Mouse (Mus musculus): Measurements from ENCODE around the gene Ptprt.

Ptprt gene

DNA sequence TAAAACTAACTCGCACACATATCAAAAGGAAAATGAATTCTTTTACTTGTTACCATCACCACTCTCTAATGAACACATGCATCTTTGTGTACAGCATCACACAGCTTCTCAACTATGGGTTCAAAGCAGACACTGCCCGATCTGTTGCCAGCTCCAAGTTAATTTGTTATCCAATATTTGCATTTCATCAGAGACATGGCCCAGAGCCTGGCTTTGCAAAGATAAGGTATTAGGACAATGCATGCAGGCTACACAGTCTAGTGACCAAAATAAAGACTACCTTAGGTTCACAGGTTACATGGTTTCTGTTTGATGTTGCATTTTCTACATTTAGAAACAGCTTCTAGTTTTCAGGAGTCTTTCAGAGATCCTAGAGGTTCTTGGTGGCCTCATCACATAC lies 719.0 kb downstream of the Ptprt start:
- DNase-seq (ENCODE audit: low spot score) = no peak

DNA sequence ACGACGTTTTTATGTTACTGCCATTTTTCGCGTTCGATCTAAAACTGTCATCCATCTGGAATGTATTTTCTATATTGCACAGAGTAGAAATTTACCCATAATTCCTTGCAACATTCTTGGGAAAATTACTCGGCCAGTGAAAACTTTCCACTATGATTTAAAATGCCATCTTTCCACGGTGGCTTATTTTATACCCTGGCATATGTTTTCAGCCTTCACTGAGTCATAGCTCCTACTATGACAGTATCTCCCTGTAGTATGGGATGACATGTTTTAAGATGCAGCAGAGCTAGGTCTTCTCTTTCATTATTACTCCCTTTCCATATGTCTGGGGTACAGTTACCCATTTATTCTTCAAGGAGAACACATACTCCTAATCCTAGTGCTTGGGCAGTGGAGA lies 753.7 kb downstream of the Ptprt start:
- no peak for DNase-seq (ENCODE audit: low spot score)

DNA sequence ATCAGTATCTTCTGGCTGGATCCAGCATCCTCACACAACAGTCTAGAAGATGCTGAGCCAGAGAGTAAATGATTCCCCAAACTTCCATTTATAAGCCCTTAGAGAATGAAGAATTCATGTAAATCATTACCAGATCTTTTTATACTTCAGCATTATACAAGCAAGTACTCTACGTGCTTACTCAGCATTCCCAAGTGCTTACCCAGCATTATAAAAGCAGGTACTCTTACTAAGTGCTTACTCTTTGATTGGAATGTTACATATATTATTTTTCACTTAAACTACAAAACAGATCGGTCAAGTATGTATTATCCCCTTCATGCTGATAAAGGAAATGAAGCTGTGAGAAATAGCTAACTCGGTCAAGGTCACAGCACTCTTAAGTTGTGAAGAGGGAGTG lies 758.8 kb downstream of the Ptprt start:
- no peak for DNase-seq (ENCODE audit: low spot score)

DNA sequence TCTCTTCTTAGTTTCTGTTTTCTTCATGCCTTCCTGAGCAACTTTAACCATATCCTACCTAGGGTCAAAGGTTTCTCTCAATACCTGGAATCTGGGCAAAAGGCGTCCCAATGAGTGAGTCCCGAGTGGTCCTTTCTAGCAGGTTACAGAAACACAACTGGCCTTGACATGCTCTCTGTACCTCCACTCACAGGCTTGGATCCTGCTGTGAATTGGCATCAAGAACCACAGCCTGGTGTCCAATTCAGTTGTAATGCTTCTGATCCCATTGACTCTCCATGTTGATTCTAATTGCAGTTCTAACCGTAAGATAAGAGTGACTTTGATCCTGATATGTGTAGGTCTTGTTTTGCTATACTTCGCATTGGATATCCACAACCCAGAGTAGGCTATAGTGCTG lies 776.5 kb downstream of the Ptprt start:
- no peak for DNase-seq (ENCODE audit: low spot score)

DNA sequence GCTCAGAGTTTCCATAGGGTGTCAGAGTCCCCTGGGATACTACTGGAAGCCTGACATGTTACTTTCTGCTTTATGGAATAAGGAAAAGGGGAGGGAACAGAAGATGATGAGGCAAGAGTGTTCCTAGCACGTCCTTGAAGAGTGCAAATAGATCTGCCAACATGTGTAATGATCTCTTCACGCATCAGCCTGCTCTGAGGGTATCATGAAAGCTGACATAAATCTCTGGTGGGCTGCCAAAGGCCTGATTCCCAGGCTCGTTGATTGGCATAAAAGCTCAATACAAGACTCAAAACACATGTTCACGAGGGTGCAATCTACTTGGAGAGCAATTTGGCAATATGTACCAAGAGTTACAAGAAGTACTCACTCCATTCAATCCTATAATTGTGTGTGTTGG lies 778.4 kb downstream of the Ptprt start:
- DNase-seq (ENCODE audit: low spot score) = no peak

DNA sequence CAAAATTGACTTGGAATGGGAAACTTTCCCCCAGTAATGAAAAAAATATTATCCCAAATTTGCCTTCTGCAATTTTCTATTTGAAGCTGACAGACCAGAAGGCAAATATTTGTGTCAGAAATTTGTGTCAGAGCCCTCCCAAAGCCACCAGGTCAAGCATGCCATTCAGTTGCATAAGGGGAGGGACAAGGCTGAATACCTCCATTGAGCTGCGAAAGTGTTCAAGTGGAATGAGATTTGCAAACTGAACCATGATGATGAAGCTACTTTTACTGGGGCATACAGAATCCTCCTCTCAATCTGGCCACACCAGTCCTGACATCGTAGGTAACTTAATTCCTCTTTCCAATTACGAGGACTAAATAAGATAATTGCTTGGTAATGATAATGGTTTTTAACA lies 780.0 kb downstream of the Ptprt start:
- no peak for DNase-seq (ENCODE audit: low spot score)

DNA sequence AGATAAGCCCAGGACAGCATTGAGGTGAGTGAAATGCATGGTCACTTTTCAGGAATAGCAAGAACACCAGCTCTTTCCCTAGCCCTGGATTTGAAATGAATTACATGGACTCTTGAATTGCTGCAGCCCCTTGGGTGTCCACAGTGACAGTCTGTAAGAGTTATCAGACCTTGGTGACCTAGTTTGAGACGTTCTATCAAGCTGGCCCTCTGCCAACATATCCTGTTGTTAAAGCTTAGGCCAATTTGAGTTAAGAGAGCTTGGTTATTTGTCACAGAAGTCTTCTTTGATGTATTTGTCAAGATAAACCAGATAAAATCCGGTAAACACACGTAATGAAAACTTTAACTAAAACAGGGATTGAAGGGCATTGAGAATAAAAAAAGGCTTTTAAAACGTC lies 795.7 kb downstream of the Ptprt start:
- no peak for DNase-seq (ENCODE audit: low spot score)

DNA sequence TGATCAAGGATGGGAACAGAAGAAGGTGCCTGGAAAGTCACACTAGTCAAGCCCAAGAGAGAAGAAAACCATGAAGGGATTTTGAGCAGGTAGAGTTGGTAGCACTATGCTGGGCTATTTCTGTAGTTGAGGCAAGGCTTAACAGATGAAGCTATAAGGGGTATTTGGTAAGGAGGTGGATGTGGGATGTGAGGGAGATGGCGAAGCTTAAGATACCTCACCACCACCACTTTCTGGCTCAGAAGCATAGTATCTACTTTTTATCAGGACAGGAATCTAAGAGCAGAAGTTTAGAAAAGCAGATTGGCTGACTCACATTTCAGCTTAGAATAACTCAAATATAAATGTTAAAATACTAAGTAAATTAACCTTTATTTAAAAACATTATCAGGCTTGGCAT lies 802.1 kb downstream of the Ptprt start:
- no peak for DNase-seq (ENCODE audit: low spot score)

DNA sequence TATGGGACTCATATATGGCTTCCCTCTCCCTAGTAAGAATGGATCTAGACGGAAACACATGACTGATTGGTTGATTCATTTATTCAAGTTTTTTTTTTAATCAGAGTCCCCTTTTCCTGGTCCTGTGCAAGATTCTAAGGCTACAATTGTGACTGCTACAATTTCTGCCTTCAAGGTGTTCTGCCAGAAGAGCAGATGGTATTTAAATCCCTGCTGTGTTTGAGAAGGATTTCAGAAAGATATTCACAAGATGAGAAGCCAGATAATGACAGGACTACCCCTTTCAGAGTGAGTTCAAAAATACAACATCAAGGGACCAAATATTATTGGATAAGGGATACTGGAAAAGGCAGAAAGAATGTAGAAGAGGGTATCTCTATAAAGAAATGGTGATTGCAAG lies 802.6 kb downstream of the Ptprt start:
- no peak for DNase-seq (ENCODE audit: low spot score)

DNA sequence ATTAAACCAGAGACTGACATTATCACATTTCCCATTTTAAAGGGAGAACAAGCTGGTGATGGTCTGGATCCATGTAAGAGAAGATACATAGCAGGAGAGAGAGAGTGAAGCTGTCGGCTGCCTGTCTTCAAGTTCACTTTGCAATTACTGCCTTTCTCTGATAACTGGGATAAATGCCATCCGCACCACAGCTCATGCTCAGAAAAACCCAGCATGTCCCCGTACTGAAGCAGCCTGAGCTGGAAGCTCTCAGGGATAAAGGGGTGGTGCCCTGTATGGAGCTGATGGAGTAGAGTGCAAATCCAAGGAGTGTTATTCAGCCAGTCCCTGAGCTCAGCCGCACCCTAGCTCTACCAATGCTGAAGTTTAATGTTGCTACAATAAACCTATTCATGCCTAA lies 825.9 kb downstream of the Ptprt start:
- DNase-seq (ENCODE audit: low spot score) = no peak

DNA sequence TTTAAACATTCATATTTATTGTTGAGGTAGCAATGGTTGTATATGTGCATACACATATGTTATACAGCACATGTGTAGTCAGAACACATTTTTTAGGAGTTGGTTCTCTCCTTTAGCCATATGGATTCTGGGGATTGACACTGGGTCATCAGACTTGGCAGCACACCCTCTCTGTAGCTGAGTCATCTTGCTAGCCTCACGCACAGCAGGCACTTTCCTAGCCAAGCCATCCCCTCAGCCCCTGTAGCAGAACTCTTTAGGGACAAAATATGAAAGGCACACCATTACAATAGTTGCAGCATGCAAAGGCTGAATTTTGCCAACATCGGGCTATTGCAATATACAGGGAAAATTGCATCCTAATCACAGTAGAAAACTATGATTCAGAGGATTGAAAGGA lies 827.1 kb downstream of the Ptprt start:
- DNase-seq (ENCODE audit: low spot score) = no peak

DNA sequence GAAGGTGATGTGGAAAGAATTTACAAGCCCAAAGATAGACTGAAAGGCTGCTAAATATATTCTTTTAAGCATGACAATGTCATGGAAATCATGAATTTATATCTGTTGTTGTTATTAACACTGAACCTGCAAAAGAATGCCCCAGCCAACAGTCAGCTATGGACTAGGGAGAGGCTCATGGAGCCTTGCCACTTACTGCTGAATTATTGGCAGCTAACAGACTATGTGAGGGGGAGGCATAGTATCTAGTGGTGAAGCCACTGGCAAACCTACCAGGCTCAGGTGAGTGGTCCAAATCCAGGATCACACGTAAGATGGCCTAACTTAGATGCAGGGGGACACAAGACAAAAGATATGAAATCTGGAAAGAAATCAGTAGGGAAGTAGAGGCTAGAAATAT lies 847.6 kb downstream of the Ptprt start:
- no peak for DNase-seq (ENCODE audit: low spot score)

DNA sequence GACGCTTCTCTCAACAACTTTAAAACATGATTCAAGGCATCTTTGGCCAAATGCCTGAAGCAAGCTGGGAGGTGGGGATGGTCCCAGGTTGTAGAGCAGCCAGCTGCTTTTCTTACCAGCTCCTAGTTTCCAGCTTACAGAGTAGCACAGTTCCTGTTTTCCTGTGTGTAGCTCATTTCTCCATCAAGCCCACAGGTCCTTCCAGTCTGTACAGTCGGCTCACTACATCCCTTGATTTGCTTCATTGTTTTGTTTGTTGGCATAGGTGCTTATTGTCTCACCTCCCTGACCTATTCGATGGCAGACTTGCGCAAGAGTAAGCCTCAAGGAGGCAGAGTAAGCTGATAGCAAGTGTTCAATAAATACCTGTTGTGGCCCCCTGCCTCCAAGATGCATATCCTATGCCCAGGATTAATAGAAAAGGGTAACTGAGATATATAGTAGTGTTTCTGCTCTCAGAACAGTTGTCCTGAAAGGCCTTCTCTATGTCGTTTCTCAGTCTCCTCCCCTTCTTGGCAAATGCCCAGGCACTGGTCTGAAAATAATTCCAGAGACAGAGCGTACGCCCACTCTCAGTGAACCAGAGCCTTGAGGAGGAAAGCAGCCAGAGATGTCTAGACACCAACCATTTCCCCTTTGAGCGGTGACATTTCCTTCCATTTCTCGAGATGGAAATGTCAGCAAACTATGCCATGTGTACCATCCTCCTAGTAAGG lies 852.7 kb downstream of the Ptprt start:
- no peak for DNase-seq (ENCODE audit: low spot score)

DNA sequence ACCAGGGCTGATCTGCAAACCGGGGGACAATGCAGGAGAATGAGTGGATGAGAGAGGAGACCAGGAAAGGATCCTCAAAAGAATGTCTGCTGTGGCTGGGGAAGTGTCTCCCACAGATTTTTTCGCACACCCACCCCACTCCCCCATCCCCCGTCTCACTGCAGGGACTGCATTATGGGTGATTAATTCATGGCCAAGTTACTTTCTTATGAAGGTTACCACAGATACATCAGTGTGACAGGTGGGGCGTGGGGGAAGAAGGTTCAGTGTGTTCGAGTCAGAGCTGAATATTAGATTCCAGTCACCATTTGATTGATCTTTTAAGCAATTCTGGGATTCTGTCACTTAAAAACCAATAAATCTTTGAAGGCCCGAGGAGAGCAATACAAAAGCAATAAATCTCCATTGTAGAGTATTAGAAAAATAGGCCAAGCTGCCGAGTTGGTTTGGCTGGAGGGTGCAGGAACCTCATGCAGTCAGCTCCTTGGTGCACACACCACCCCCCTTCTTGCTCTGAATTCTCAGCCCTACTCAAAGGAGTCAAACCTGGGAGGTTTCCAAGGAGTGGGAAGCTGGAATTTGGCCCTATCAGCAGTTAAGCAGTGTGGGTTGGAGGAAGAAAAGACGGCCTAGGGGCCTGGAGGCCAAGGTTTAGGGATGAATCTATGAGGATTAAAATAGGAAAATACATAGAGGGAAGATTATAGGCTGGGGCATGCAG lies 854.5 kb downstream of the Ptprt start:
- DNase-seq (ENCODE audit: low spot score) = no peak

DNA sequence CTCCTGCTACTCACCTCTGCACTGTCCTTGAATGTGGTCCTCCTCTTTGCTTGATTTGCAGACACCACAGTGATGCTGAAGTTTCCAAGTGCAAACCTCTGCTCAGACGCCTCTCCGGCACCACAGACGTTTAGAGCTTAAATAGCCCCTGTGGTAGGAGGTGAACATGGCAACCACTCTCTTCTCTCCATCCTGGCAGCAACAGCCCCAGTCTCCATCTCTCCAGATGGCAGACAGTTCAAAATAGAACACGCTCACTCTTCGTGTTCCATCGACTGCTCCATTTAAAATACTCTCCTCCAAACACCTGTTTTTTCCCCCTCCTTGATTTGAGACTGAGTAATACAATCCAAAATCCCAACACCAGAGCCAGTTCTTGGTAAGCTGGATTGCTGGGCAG lies 861.0 kb downstream of the Ptprt start:
- DNase-seq (ENCODE audit: low spot score) = no peak

DNA sequence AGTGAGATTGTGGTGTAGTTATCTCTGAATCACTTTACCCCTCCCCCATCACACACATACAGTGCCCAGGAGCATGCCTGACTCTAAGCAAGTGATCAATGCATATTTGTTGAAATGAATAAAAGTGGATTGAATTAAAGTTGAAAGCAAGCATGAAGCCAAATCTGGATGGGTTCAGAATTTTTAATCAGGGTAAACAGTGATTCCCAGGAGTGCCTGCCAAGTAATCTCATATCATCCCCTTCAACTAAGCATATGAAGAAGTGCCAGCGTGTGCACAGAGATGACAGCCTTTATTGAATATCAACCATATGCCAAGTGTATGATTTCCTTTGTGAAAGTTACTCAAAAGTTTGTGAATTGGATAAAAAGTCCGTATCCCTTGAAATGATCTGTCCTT lies 893.4 kb downstream of the Ptprt start:
- DNase-seq (ENCODE audit: low spot score) = no peak

DNA sequence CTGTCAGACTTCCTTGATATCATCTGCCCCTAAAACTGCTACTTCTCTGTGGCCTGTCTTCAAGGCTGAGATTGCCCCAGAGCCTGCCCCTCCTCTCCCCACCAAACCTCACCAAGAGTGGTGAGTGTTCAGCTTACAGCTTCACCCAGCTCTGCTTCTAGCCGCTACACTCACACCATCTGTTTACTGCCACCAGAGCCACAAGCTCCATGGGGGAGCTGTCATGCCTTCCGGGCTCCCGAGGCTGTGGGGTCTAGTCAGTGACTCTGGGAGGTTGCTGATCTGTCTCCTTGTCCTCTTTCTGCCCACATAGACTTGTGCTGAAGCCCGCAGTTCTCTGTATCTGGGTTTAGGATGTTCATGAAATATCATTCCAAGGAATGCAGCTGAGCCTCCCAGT lies 947.9 kb downstream of the Ptprt start:
- DNase-seq (ENCODE audit: low spot score) = no peak

DNA sequence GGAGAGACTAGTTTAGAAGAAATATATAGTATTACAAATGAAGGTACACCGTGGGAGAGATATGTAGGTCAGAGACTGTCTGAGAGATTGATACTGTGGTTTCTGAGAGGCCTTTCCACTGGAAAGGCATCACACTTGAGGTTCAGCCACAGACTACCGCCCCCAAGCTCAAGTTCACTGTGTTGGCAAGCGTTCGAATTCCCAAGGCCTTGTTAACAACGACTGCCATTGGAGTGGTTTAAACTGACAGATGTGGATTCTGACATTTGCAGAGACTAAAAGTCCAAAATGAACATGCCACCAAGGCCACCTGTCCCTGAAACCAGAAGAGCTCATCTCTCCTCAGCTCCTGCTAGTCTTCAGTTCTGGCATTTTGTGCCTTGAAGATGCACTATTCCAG lies 951.6 kb downstream of the Ptprt start:
- DNase-seq (ENCODE audit: low spot score) = no peak

DNA sequence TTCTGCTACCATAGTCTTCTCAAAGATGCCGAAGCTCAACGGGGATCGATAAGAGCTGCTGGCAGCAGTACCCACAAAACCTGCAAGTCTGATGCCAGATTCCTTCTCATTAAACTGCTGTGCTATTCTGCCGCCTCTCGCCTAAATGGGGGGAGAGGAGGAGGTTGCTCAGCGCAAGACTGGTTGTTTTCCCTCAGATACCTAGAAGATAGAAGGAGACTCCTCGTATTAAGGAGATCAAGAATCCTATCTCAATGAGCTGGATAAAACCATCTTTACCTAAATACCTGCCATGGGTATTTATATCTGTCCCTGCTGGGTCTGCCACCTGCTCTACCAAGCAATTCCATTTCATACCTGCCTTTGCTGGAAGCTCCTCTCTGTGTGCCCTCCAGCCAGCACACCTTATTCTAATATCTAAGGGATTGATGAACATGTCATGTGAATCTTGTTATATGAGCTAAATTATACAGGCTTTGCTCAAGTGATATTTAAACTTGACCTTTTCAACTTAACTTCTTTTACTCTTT lies 954.5 kb downstream of the Ptprt start:
- DNase-seq (ENCODE audit: low spot score) = no peak

DNA sequence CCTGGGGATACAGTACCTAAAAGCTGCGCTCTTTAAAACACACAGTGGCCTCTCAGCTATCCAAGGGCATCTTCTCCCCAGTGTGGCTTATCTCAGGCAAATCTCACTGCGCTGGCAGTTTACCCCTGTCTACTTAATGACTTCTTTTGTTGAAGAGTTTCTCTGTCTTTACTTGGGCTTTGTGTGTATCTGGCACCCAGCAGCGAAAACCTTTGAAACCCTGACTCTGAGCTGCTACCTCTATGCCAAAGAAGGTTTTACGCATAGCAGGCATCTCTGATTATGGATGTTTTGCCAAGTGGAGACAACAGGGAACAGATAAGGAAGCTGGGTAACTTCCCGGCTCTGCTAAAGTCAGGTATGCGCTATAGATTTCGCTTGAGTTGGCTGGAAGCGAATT lies 956.1 kb downstream of the Ptprt start:
- DNase-seq (ENCODE audit: low spot score) = no peak

DNA sequence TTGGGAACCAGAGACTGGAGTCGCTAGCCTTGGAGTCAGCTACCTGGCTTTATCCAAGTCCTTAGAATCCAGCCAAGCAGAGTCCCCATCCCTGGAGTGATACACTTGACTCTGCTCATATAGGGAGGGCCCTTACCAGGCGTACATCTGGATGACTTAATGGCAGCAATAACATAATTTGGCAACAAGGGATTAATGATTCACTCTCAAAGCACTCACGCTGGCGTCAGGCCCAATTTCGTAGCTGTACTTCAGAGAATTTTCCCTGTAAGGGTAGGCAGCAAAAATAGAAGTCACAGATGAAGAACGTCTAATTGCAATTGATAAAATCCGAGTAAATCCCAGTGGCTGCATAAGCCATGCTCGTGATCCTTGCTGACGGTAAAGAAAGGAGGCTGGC lies 956.5 kb downstream of the Ptprt start:
- peak; percentile 2 for DNase-seq (ENCODE audit: low spot score)

DNA sequence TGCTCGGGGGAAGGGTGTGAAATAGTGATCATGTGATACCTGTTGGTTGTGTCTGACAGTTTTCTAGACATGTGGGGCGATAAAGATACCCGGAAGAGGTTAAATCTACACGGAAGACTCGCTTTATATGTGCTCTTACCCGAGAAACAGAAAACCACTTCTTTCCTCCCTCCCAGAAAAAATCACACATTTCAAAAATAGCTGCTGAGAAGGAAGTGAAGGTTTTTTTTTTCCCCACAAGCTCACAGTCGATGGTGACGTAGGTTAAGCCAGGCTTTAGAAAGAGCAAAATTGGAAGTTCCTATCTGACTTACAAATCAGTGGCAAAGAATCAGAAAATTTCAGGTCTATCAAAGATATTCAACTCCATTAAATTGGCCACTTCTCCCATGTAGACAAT lies 965.1 kb downstream of the Ptprt start:
- DNase-seq (ENCODE audit: low spot score) = no peak

DNA sequence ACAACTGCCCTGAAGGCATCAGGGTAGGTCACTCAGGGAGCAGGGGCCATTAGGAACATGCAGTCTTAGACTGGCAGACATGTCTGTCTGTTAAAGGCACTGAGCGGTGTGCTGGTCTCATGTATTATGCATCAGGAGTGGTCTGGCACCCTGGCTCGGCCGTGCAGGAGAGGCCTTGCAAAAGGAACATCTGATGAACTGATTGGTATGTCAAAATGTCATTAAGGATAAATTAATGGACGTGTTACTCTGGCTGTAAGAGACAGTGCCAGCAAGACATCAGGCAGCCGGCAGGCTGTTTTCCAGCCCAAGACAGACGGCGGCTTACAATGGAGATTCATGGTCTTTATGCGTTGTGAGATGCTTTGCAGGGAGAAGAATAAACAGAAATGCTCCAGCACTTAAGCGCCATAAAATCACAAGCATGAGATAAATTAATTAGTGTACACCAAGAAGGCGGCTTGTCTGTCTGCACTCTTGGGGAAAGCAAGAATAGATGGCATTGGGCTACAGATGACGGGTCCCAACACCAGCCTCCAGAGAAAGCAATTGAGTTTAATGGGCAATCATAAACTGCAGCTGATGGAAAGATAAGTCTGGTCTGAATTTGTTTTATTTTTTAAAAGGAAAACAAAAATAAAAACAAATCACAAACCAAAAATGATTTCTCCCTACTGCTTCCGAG lies 992.5 kb downstream of the Ptprt start:
- no peak for DNase-seq (ENCODE audit: low spot score)
